In the genomic region with DNA sequence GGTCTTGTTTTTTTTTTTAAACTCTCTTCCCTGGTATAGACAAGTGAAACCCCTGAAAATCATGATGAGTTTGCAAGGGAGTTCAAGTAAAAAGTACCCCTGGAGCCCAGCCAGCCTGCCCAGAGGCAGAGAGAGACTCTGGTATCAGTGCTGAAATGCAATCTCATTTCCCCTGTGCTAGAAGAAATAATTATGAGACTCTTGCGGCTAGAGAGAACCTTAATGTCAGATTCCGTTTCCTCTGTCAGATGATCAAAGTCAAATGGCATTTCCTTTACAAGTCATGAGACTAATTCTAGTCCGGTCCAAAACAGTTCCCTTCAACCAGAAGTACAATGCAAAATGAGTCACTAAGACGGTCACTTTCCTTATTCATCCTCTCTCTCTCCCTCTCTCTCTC, we compare ENCODE assay signal across 10 mouse cellular contexts. TPM values are rescaled to one million over a fixed set of nuclear protein-coding genes. Genes with fewer than 3 reads are reported as not detected.
DNase-seq lines count a peak whose midpoint lies in the region; ATAC-seq lines count a peak whose summit lies in the region.
"Had no signal": no experiment of that assay in that cellular context is flagged by ENCODE, and none has a peak within 500 bp of the region (broad histone marks: within the 10 kb centered on the region; RNA-seq: fewer than 3 reads in every experiment).

No protein-coding gene starts in this region.

- no peak for ATAC-seq in embryonic facial prominence, embryonic 11.5 days (replicated peaks; ENCODE audit: insufficient number of reproducible peaks, low FRiP score, low TSS enrichment, low read depth)
- no peak for ATAC-seq in embryonic facial prominence, embryonic 12.5 days (ENCODE audit: insufficient number of reproducible peaks, insufficient read depth, low FRiP score, low TSS enrichment)
- peak; percentile 93 for ATAC-seq in inflammation-experienced regulatory T-cells, adult 6 months
- no peak for ATAC-seq in erythroid progenitor cell, adult 5-6 weeks (replicated peaks; ENCODE audit: low FRiP score, poor library complexity, severe bottlenecking)

- WGBS in embryonic facial prominence, embryonic 11.5 days: 36% methylated on average over 4 of the region's 4 CpGs
- 49% methylated on average over 4 of the region's 4 CpGs for WGBS in embryonic facial prominence, embryonic 10.5 days
- WGBS in embryonic facial prominence, embryonic 12.5 days: 35% methylated on average over 4 of the region's 4 CpGs

- no peaks in the 10 kb centered on the region for H3K27me3 ChIP-seq in embryonic facial prominence, embryonic 11.5 days (ENCODE audit: control insufficient read depth, insufficient read depth, low read length)
- H3K27me3 ChIP-seq in embryonic facial prominence, embryonic 10.5 days (replicated peaks; ENCODE audit: low read depth, poor library complexity, severe bottlenecking): no peaks in the 10 kb centered on the region
- no peaks in the 10 kb centered on the region for H3K27me3 ChIP-seq in embryonic facial prominence, embryonic 12.5 days
- H3K27me3 ChIP-seq: hindbrain, embryonic 12.5 days had no signal

- no peak overlapping the region for H3K9ac ChIP-seq in embryonic facial prominence, embryonic 11.5 days (replicated peaks; ENCODE audit: low read length)
- no peak overlapping the region for H3K9ac ChIP-seq in embryonic facial prominence, embryonic 12.5 days
- H3K9ac ChIP-seq: hindbrain, embryonic 12.5 days had no signal

- H3K4me1 ChIP-seq in embryonic facial prominence, embryonic 11.5 days (ENCODE audit: control insufficient read depth, insufficient read depth, low read length): no peaks in the 10 kb centered on the region
- H3K4me1 ChIP-seq in embryonic facial prominence, embryonic 10.5 days: peaks cover 15% of the 10 kb centered on the region
- peaks cover 6% of the 10 kb centered on the region for H3K4me1 ChIP-seq in embryonic facial prominence, embryonic 12.5 days
- H3K4me1 ChIP-seq: hindbrain, embryonic 12.5 days had no signal

- no peak overlapping the region for H3K27ac ChIP-seq in embryonic facial prominence, embryonic 11.5 days (replicated peaks; ENCODE audit: low read depth, low read length)
- no peak overlapping the region for H3K27ac ChIP-seq in embryonic facial prominence, embryonic 10.5 days (replicated peaks)
- 0 out of 2 replicates have a peak overlapping the region, but pooled peaks have one; percentile 50 for H3K27ac ChIP-seq in embryonic facial prominence, embryonic 12.5 days
- H3K27ac ChIP-seq: hindbrain, embryonic 12.5 days had no signal

- no peak overlapping the region for H3K4me2 ChIP-seq in embryonic facial prominence, embryonic 11.5 days (ENCODE audit: low read depth, low read length)
- no peak overlapping the region for H3K4me2 ChIP-seq in embryonic facial prominence, embryonic 12.5 days (replicated peaks)
- H3K4me2 ChIP-seq: hindbrain, embryonic 12.5 days had no signal

- H3K36me3 ChIP-seq in embryonic facial prominence, embryonic 11.5 days (replicated peaks; ENCODE audit: control insufficient read depth, insufficient read depth, low read depth, low read length): no peaks in the 10 kb centered on the region
- peaks cover 18% of the 10 kb centered on the region for H3K36me3 ChIP-seq in embryonic facial prominence, embryonic 10.5 days (replicated peaks)
- peaks cover 7% of the 10 kb centered on the region for H3K36me3 ChIP-seq in embryonic facial prominence, embryonic 12.5 days

- H3K9me3 ChIP-seq in embryonic facial prominence, embryonic 11.5 days (replicated peaks; ENCODE audit: control insufficient read depth, low read length): no peaks in the 10 kb centered on the region
- H3K9me3 ChIP-seq in embryonic facial prominence, embryonic 10.5 days: no peaks in the 10 kb centered on the region
- no peaks in the 10 kb centered on the region for H3K9me3 ChIP-seq in embryonic facial prominence, embryonic 12.5 days
- H3K9me3 ChIP-seq: hindbrain, embryonic 12.5 days; megakaryocyte, embryonic 14.5 days had no signal

- H3K4me3 ChIP-seq in embryonic facial prominence, embryonic 11.5 days (ENCODE audit: low read depth, low read length): no peak overlapping the region
- H3K4me3 ChIP-seq in embryonic facial prominence, embryonic 10.5 days: no peak overlapping the region
- no peak overlapping the region for H3K4me3 ChIP-seq in embryonic facial prominence, embryonic 12.5 days
- H3K4me3 ChIP-seq: hindbrain, embryonic 12.5 days; megakaryocyte, embryonic 14.5 days had no signal

- peak; percentile 62 for DNase-seq in embryonic facial prominence, embryonic 11.5 days (ENCODE audit: low spot score)
- DNase-seq in embryonic facial prominence, embryonic 10.5 days (ENCODE audit: low spot score): no peak
- peak; percentile 68 for DNase-seq in 416B (ENCODE audit: low read depth)
- no peak for DNase-seq in cerebellum, postnatal 14 days
- no peak for DNase-seq in layer of hippocampus, postnatal 36 days

RNA-seq across cellular contexts. Expression of a gene that starts 56.0 kb away (rescaled TPM):
- polyA plus RNA-seq in embryonic facial prominence, embryonic 11.5 days (2014; fragmentation: Nextera tagmentation; extraction: Ambion mirVana): not detected in 2 replicates
- polyA plus RNA-seq in embryonic facial prominence, embryonic 10.5 days (2016; fragmentation: Nextera tagmentation; extraction: Ambion mirVana): 0.09 TPM in 1 of 2 replicates, not detected in the other
- polyA plus RNA-seq in embryonic facial prominence, embryonic 12.5 days (2016; fragmentation: Nextera tagmentation; extraction: Ambion mirVana): 0.10 TPM in 1 of 2 replicates, not detected in the other
- polyA plus RNA-seq in inflammation-experienced regulatory T-cells, adult 6 months (2017; shearing (Covaris generic)): under 1 TPM in 1 of 3 experiments, not detected in 2; 0.32 TPM
- not detected in 2 replicates for total RNA-seq in erythroid progenitor cell, adult 5-6 weeks (2015; ENCODE audit: low replicate concordance)
- not detected in 2 replicates for total RNA-seq in erythroid progenitor cell, adult 5-6 weeks (2017; ENCODE audit: low replicate concordance)
- 10 to 100 TPM; 35.2 to 35.9 TPM for total RNA-seq in layer of hippocampus, postnatal 36 days (2021)

Comparison
In these comparisons a context has a peak if more than half of its experiments do, and no peak if none do; other contexts are left out.
1. DNase-seq: peak in embryonic facial prominence, embryonic 11.5 days (single experiment) and 416B (single experiment); none in embryonic facial prominence, embryonic 10.5 days (single experiment), cerebellum, postnatal 14 days (0 of 2) and layer of hippocampus, postnatal 36 days (0 of 2).